Mouse (Mus musculus): ENCODE data around the gene Mfsd9. TPM values are rescaled to one million over a fixed set of nuclear protein-coding genes. Genes with fewer than 3 reads are reported as not detected.
"Not testable (repeated sequence)": the region's sequence is repeated elsewhere in the genome, so short reads cannot be mapped to it uniquely, and the experiment has no call there.

Mfsd9 gene
- polyA plus RNA-seq, 1 experiment: 1.2 TPM

DNA sequence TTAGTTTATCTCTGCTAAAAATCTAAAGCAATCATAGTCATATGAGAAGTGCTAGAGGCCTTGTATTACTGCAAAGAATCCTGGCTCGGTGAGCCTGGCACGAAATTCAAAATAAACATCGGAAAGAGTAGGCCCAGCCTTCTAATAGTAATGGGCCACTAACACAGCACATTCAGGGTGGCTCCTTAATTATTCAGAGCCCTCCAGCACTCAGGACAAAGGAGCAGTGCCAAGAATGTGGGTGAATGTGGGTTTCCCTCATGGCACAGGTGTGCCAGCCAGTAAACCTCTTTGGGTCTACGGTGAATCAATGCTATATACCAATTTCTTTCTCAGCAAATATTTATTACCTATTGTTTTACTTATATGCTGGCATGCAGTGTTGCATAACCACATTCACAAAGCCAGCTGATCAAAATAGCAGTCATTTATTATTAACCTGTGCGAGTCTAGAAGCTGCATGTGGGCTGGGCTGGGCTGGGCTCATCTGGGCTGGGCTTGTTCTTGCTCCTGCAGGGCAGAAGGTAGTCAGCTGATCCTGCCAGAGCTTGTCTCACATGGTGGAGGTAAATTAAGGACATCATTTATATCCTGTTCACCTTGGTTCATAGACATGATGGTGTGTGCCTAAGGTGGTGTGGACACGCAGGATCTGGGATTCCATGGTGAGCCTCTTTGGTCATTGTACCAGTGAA, 30.6 kb downstream of the Mfsd9 start:
- Histone ChIP-seq H3K79me3 (ENCODE audit: low read depth) (no peaks in the 10 kb centered on the region), H3K4me3 (ENCODE audit: insufficient read depth, poor library complexity, severe bottlenecking) (no peak overlapping the region), H3K36me3 (ENCODE audit: control insufficient read depth, insufficient read depth) (no peaks in the 10 kb centered on the region), H3K27me3 (ENCODE audit: control insufficient read depth, insufficient read depth, insufficient read length) (no peaks in the 10 kb centered on the region), H3K79me2 (ENCODE audit: control insufficient read depth, insufficient read depth) (no peaks in the 10 kb centered on the region), H3ac (ENCODE audit: control insufficient read depth, insufficient read length, low read depth) (no peak overlapping the region)
- TF ChIP-seq MAX (IDR thresholded peaks at IDR 0.05): no peak
- no peak for TF ChIP-seq MYOD1 (IDR thresholded peaks at IDR 0.05; ENCODE audit: control insufficient read depth, insufficient read length, low read depth)
- no peak for TF ChIP-seq CEBPB (IDR thresholded peaks at IDR 0.05; ENCODE audit: low read depth)
- TF ChIP-seq USF1 (IDR thresholded peaks at IDR 0.05; ENCODE audit: low read depth): no peak
- no peak for TF ChIP-seq FOSL1 (IDR thresholded peaks at IDR 0.05; ENCODE audit: insufficient read depth, low read length, poor library complexity, severe bottlenecking)
- TF ChIP-seq CTCF (IDR thresholded peaks at IDR 0.05; ENCODE audit: control insufficient read depth, insufficient read depth, insufficient read length): no peak
- TF ChIP-seq MYOG (IDR thresholded peaks at IDR 0.05; ENCODE audit: control insufficient read depth, extremely low read depth, insufficient read length): no peak

DNA sequence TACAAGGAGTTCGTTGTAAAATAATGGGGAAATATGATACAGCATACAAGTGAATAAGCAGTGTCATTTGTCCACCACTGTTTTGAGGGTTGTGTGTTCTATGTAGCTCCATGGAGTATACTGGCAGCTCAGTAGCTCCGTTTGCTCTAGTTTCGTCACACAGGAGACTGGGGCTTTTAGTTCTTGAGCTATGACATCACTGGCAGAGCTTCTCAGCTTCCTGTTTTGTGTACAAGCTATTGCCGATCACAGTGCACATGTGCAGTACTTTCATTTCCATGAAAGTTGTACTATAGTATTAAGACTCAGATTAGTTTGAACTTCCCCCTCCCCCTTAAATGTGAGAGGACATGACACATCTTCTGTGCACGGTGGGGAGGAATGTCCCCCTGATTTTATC, 44.4 kb downstream of the Mfsd9 start:
- TF ChIP-seq USF1 (IDR thresholded peaks at IDR 0.05; ENCODE audit: low read depth): no peak
- TF ChIP-seq CTCF (IDR thresholded peaks at IDR 0.05; ENCODE audit: control insufficient read depth, insufficient read depth, insufficient read length): no peak
- no peak for TF ChIP-seq MYOG (IDR thresholded peaks at IDR 0.05; ENCODE audit: control insufficient read depth, extremely low read depth, insufficient read length)
- TF ChIP-seq FOSL1 (IDR thresholded peaks at IDR 0.05; ENCODE audit: insufficient read depth, low read length, poor library complexity, severe bottlenecking): no peak
- no peak for TF ChIP-seq CEBPB (IDR thresholded peaks at IDR 0.05; ENCODE audit: low read depth)
- TF ChIP-seq MAX (IDR thresholded peaks at IDR 0.05): no peak
- TF ChIP-seq MYOD1 (IDR thresholded peaks at IDR 0.05; ENCODE audit: control insufficient read depth, insufficient read length, low read depth): no peak
- Histone ChIP-seq H3K79me3 (ENCODE audit: low read depth) (no peaks in the 10 kb centered on the region), H3ac (ENCODE audit: control insufficient read depth, insufficient read length, low read depth) (no peak overlapping the region), H3K36me3 (ENCODE audit: control insufficient read depth, insufficient read depth) (no peaks in the 10 kb centered on the region), H3K27me3 (ENCODE audit: control insufficient read depth, insufficient read depth, insufficient read length) (no peaks in the 10 kb centered on the region), H3K4me3 (ENCODE audit: insufficient read depth, poor library complexity, severe bottlenecking) (no peak overlapping the region), H3K79me2 (ENCODE audit: control insufficient read depth, insufficient read depth) (no peaks in the 10 kb centered on the region)

DNA sequence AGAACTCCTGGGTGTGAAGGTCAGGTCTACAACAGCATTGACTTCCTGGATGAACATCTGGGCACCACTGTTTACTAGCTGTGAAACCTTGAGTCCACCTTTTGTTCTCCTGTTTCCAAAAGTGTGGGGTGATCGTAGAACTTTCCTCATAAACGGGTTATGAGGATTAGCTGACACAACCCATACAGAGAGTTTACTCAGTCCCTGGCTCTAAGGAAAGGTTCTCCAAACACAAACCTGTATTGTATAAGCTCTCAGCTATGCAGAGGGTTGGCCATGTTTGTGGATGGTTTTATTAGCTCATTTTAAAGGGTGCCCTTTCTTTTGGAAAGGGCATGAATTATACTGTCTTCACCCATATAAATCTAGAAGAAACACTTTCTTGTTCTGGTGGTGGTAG, 49.7 kb downstream of the Mfsd9 start:
- no peaks in the 10 kb centered on the region for H3K79me2 ChIP-seq (ENCODE audit: control insufficient read depth, insufficient read depth)
- no peaks in the 10 kb centered on the region for H3K27me3 ChIP-seq (ENCODE audit: control insufficient read depth, insufficient read depth, insufficient read length)
- no peaks in the 10 kb centered on the region for H3K79me3 ChIP-seq (ENCODE audit: low read depth)
- no peak overlapping the region for H3ac ChIP-seq (ENCODE audit: control insufficient read depth, insufficient read length, low read depth)
- H3K4me3 ChIP-seq (ENCODE audit: insufficient read depth, poor library complexity, severe bottlenecking): no peak overlapping the region
- TF ChIP-seq USF1 (IDR thresholded peaks at IDR 0.05; ENCODE audit: low read depth) (no peak), MAX (IDR thresholded peaks at IDR 0.05) (no peak), MYOD1 (IDR thresholded peaks at IDR 0.05; ENCODE audit: control insufficient read depth, insufficient read length, low read depth) (no peak), CEBPB (IDR thresholded peaks at IDR 0.05; ENCODE audit: low read depth) (no peak), MYOG (IDR thresholded peaks at IDR 0.05; ENCODE audit: control insufficient read depth, extremely low read depth, insufficient read length) (no peak), CTCF (IDR thresholded peaks at IDR 0.05; ENCODE audit: control insufficient read depth, insufficient read depth, insufficient read length) (no peak), FOSL1 (IDR thresholded peaks at IDR 0.05; ENCODE audit: insufficient read depth, low read length, poor library complexity, severe bottlenecking) (no peak)
- H3K36me3 ChIP-seq (ENCODE audit: control insufficient read depth, insufficient read depth): no peaks in the 10 kb centered on the region

DNA sequence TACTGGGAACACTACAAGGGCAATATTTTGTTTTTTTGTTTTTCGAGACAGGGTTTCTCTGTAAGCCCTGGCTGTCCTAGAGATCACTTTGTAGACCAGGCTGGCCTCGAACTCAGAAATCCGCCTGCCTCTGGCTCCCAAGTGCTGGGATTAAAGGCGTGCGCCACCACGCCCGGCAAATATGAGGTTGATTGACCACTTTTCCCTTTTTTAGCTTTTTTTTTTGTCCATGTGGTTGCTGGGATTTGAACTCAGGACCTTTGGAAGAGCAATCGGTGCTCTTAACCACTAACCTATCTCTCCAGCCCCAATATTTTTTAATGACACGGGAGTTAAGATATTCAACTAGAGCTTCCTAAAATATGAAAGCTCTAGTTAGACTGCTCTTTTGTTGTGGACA, 52.2 kb downstream of the Mfsd9 start:
- H3K4me3 ChIP-seq (ENCODE audit: insufficient read depth, poor library complexity, severe bottlenecking); H3ac ChIP-seq (ENCODE audit: control insufficient read depth, insufficient read length, low read depth); H3K36me3 ChIP-seq (ENCODE audit: control insufficient read depth, insufficient read depth); H3K79me2 ChIP-seq (ENCODE audit: control insufficient read depth, insufficient read depth); H3K79me3 ChIP-seq (ENCODE audit: low read depth); H3K27me3 ChIP-seq (ENCODE audit: control insufficient read depth, insufficient read depth, insufficient read length): not testable (repeated sequence)

DNA sequence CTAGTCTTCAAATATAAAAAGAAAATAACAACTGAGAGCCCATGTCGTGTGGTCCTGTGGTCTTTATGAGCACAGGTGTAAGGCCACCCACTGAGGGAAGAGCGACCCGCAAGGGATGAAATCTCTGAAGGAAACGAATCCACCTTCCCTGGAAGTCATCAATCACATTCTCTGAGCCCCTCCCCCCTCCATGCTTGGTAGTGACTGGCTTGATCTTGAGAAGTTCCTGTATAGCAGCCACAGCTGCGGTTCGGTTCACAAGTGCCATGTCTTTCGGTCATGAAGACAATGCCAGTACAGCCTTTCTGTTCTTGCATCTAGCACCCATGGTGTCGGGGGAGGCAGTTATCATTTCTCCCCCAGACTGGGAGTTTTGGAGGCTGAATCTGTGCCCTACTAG, 52.8 kb downstream of the Mfsd9 start:
- no peaks in the 10 kb centered on the region for H3K79me3 ChIP-seq (ENCODE audit: low read depth)
- no peaks in the 10 kb centered on the region for H3K36me3 ChIP-seq (ENCODE audit: control insufficient read depth, insufficient read depth)
- no peaks in the 10 kb centered on the region for H3K79me2 ChIP-seq (ENCODE audit: control insufficient read depth, insufficient read depth)
- H3K27me3 ChIP-seq (ENCODE audit: control insufficient read depth, insufficient read depth, insufficient read length): no peaks in the 10 kb centered on the region
- TF ChIP-seq MAX (IDR thresholded peaks at IDR 0.05) (no peak), CEBPB (IDR thresholded peaks at IDR 0.05; ENCODE audit: low read depth) (no peak), MYOG (IDR thresholded peaks at IDR 0.05; ENCODE audit: control insufficient read depth, extremely low read depth, insufficient read length) (no peak), CTCF (IDR thresholded peaks at IDR 0.05; ENCODE audit: control insufficient read depth, insufficient read depth, insufficient read length) (no peak), MYOD1 (IDR thresholded peaks at IDR 0.05; ENCODE audit: control insufficient read depth, insufficient read length, low read depth) (no peak), FOSL1 (IDR thresholded peaks at IDR 0.05; ENCODE audit: insufficient read depth, low read length, poor library complexity, severe bottlenecking) (no peak), USF1 (IDR thresholded peaks at IDR 0.05; ENCODE audit: low read depth) (no peak)
- H3K4me3 ChIP-seq (ENCODE audit: insufficient read depth, poor library complexity, severe bottlenecking): no peak overlapping the region
- H3ac ChIP-seq (ENCODE audit: control insufficient read depth, insufficient read length, low read depth): no peak overlapping the region

DNA sequence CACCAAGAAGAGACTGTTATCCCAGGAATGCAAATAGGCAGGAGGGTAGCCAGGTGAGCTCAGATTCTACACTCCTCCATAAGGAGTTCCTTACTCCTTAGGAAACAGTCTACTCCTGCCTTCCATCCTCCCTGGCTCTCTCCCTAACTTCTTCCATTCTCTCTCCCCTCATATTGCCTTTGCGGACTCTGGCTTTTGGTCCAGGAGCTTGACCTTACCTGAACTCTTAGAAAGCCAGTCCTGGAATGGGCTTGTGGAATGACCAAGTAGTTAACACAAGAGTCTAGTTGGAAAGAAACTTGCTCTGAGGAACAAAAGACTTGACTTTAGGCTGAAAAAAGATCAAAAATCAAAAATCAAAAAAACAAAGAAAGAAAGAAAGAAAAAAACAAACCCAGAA, 61.9 kb downstream of the Mfsd9 start:
- Histone ChIP-seq H3K36me3 (ENCODE audit: control insufficient read depth, insufficient read depth) (no peaks in the 10 kb centered on the region), H3K79me2 (ENCODE audit: control insufficient read depth, insufficient read depth) (no peaks in the 10 kb centered on the region), H3K79me3 (ENCODE audit: low read depth) (no peaks in the 10 kb centered on the region), H3K27me3 (ENCODE audit: control insufficient read depth, insufficient read depth, insufficient read length) (no peaks in the 10 kb centered on the region), H3ac (ENCODE audit: control insufficient read depth, insufficient read length, low read depth) (no peak overlapping the region), H3K4me3 (ENCODE audit: insufficient read depth, poor library complexity, severe bottlenecking) (no peak overlapping the region)
- TF ChIP-seq CEBPB (IDR thresholded peaks at IDR 0.05; ENCODE audit: low read depth): no peak
- TF ChIP-seq MAX (IDR thresholded peaks at IDR 0.05): no peak
- no peak for TF ChIP-seq CTCF (IDR thresholded peaks at IDR 0.05; ENCODE audit: control insufficient read depth, insufficient read depth, insufficient read length)
- no peak for TF ChIP-seq FOSL1 (IDR thresholded peaks at IDR 0.05; ENCODE audit: insufficient read depth, low read length, poor library complexity, severe bottlenecking)
- no peak for TF ChIP-seq MYOD1 (IDR thresholded peaks at IDR 0.05; ENCODE audit: control insufficient read depth, insufficient read length, low read depth)
- TF ChIP-seq MYOG (IDR thresholded peaks at IDR 0.05; ENCODE audit: control insufficient read depth, extremely low read depth, insufficient read length): no peak
